In genomic region chr16:7039404-7040367, GRCm38 (mm10) we compare ENCODE assay signal across 9 mouse cellular contexts.
DNase-seq lines count a peak whose midpoint lies in the region; ATAC-seq and TF ChIP-seq lines count a peak whose summit lies in the region.
"Had no signal": no experiment of that assay in that cellular context is flagged by ENCODE, and none has a peak within 500 bp of the region (broad histone marks: within the 10 kb centered on the region; RNA-seq: fewer than 3 reads in every experiment).

No protein-coding gene starts in this region.

- H3K4me2 ChIP-seq in lung, embryonic 14.5 days = peak overlapping the region; percentile 54
- H3K4me2 ChIP-seq in embryonic facial prominence, embryonic 12.5 days (replicated peaks) = peak overlapping the region; percentile 62
- H3K4me2 ChIP-seq in hindbrain, embryonic 13.5 days = peak overlapping the region; percentile 78
- H3K4me2 ChIP-seq in neural tube, embryonic 13.5 days = peak overlapping the region; percentile 69

- peaks cover 34% of the 10 kb centered on the region for H3K27me3 ChIP-seq in lung, embryonic 14.5 days (ENCODE audit: insufficient read depth, low read length)
- H3K27me3 ChIP-seq in embryonic facial prominence, embryonic 12.5 days = peaks cover 40% of the 10 kb centered on the region
- peaks cover 13% of the 10 kb centered on the region for H3K27me3 ChIP-seq in hindbrain, embryonic 13.5 days
- peaks cover 8% of the 10 kb centered on the region; the same call in 1 of the 2 replicates for H3K27me3 ChIP-seq in neural tube, embryonic 13.5 days

- no peak for TF ChIP-seq CTCF in lung, embryonic 14.5 days (IDR thresholded peaks at IDR 0.05; ENCODE audit: low read depth)

- no peak overlapping the region; the same call in 1 of the 2 replicates for H3K4me3 ChIP-seq in lung, embryonic 14.5 days (ENCODE audit: low read depth, low read length)
- H3K4me3 ChIP-seq in embryonic facial prominence, embryonic 12.5 days = peak overlapping the region; percentile 31
- peak overlapping the region; percentile 53 for H3K4me3 ChIP-seq in hindbrain, embryonic 13.5 days
- peak overlapping the region; percentile 56 for H3K4me3 ChIP-seq in neural tube, embryonic 13.5 days

- no peak for ATAC-seq in lung, embryonic 14.5 days (ENCODE audit: insufficient read depth)
- ATAC-seq in embryonic facial prominence, embryonic 12.5 days (ENCODE audit: insufficient number of reproducible peaks, insufficient read depth, low FRiP score, low TSS enrichment) = no peak
- ATAC-seq in hindbrain, embryonic 13.5 days (ENCODE audit: low FRiP score) = peak; percentile 61
- ATAC-seq in neural tube, embryonic 13.5 days (ENCODE audit: low read depth) = peak; percentile 52

- H3K9me3 ChIP-seq in lung, embryonic 14.5 days (ENCODE audit: low read depth, low read length) = no peaks in the 10 kb centered on the region
- no peaks in the 10 kb centered on the region for H3K9me3 ChIP-seq in embryonic facial prominence, embryonic 12.5 days
- H3K9me3 ChIP-seq in hindbrain, embryonic 13.5 days = no peaks in the 10 kb centered on the region
- H3K9me3 ChIP-seq in neural tube, embryonic 13.5 days = no peaks in the 10 kb centered on the region

- no peaks in the 10 kb centered on the region for H3K4me1 ChIP-seq in lung, embryonic 14.5 days (ENCODE audit: insufficient read depth)
- peaks cover 5% of the 10 kb centered on the region; the same call in 1 of the 2 replicates for H3K4me1 ChIP-seq in embryonic facial prominence, embryonic 12.5 days
- peaks cover 43% of the 10 kb centered on the region for H3K4me1 ChIP-seq in hindbrain, embryonic 13.5 days (replicated peaks)
- peaks cover 46% of the 10 kb centered on the region for H3K4me1 ChIP-seq in neural tube, embryonic 13.5 days (replicated peaks)

- DNase-seq in lung, embryonic 14.5 days = no peak
- DNase-seq in lung, postnatal 36 days = no peak
- no peak for DNase-seq in gastrocnemius, adult 8-10 months (ENCODE audit: low spot score in 2 of 2)
- DNase-seq in kidney, postnatal 36 days = no peak
- no peak for DNase-seq in ovary, postnatal 36 days (ENCODE audit: low spot score)

- WGBS in lung, embryonic 14.5 days = 4% methylated on average over 29 of the region's 30 CpGs
- WGBS in embryonic facial prominence, embryonic 12.5 days = 2% methylated on average over 29 of the region's 30 CpGs
- 2% methylated on average over 29 of the region's 30 CpGs for WGBS in hindbrain, embryonic 13.5 days
- WGBS in neural tube, embryonic 13.5 days = 1% methylated on average over 29 of the region's 30 CpGs

- H3K9ac ChIP-seq in lung, embryonic 14.5 days = no peak overlapping the region
- H3K9ac ChIP-seq in embryonic facial prominence, embryonic 12.5 days = no peak overlapping the region
- peak overlapping the region; percentile 79 for H3K9ac ChIP-seq in hindbrain, embryonic 13.5 days
- peak overlapping the region; percentile 93 for H3K9ac ChIP-seq in neural tube, embryonic 13.5 days
- H3K9ac ChIP-seq: liver, embryonic 14.5 days had no signal

- H3K36me3 ChIP-seq in lung, embryonic 14.5 days (ENCODE audit: insufficient read depth) = no peaks in the 10 kb centered on the region
- no peaks in the 10 kb centered on the region for H3K36me3 ChIP-seq in embryonic facial prominence, embryonic 12.5 days
- no peaks in the 10 kb centered on the region for H3K36me3 ChIP-seq in hindbrain, embryonic 13.5 days
- H3K36me3 ChIP-seq in neural tube, embryonic 13.5 days = no peaks in the 10 kb centered on the region

- H3K27ac ChIP-seq in lung, embryonic 14.5 days (ENCODE audit: low read depth) = no peak overlapping the region
- H3K27ac ChIP-seq in embryonic facial prominence, embryonic 12.5 days = no peak overlapping the region
- H3K27ac ChIP-seq in hindbrain, embryonic 13.5 days = peak overlapping the region; percentile 90
- peak overlapping the region; percentile 95 for H3K27ac ChIP-seq in neural tube, embryonic 13.5 days (replicated peaks)
- H3K27ac ChIP-seq: liver, embryonic 14.5 days had no signal

Comparison
In these comparisons a context has a peak if more than half of its experiments do, and no peak if none do; other contexts are left out.
1. ATAC-seq: peak in hindbrain, embryonic 13.5 days (single experiment) and neural tube, embryonic 13.5 days (single experiment); none in lung, embryonic 14.5 days (single experiment) and embryonic facial prominence, embryonic 12.5 days (single experiment).
2. H3K27ac ChIP-seq: peak in hindbrain, embryonic 13.5 days (single experiment) and neural tube, embryonic 13.5 days (single experiment); none in lung, embryonic 14.5 days (single experiment) and embryonic facial prominence, embryonic 12.5 days (single experiment).
3. H3K9ac ChIP-seq: peak in hindbrain, embryonic 13.5 days (single experiment) and neural tube, embryonic 13.5 days (single experiment); none in lung, embryonic 14.5 days (single experiment) and embryonic facial prominence, embryonic 12.5 days (single experiment).
4. Peak in every context shown above with its lines, with median percentiles within 50 percentile points of each other: H3K4me2 ChIP-seq.